Mouse (Mus musculus) heart, embryonic 11.5 days (tissue): ENCODE results near the gene Gmeb2. TPM values are rescaled to one million over a fixed set of nuclear protein-coding genes. Genes with fewer than 3 reads are reported as not detected.
"Not testable (repeated sequence)": the region's sequence is repeated elsewhere in the genome, so short reads cannot be mapped to it uniquely, and the experiment has no call there.

ENCODE experiments used
- ATAC-seq: fragments of 200-750 bp; cut with Nextera tagmentation; replicated peaks from 2 replicates; pipeline ENCODE4 v1.8.0; 2017; ENCODE audit warnings: moderate library complexity; ENCODE audit not compliant: insufficient number of reproducible peaks, low FRiP score, low TSS enrichment
- H3K27ac ChIP-seq: fragments of 300-500 bp; sonication (generic); 2 replicates; pipeline ENCODE4 v1.5.1; 2014; ENCODE audit warnings: mild to moderate bottlenecking, low read depth, low read length
- H3K27me3 ChIP-seq: fragments of 300-500 bp; sonication (generic); 2 replicates; pipeline ENCODE4 v1.6.1; 2014; ENCODE audit warnings: mild to moderate bottlenecking, low read length, mixed read lengths; ENCODE audit not compliant: control insufficient read depth, insufficient read depth
- H3K36me3 ChIP-seq: fragments of 300-500 bp; sonication (generic); 2 replicates; pipeline ENCODE4 v1.6.1; 2014; ENCODE audit warnings: mild to moderate bottlenecking, low read length, moderate library complexity, mixed read lengths; ENCODE audit not compliant: control insufficient read depth, insufficient read depth
- H3K4me1 ChIP-seq: fragments of 300-500 bp; sonication (generic); 2 replicates; pipeline ENCODE4 v1.6.1; 2014; ENCODE audit warnings: low read length; ENCODE audit not compliant: control insufficient read depth, insufficient read depth
- H3K4me2 ChIP-seq: fragments of 300-500 bp; sonication (generic); 2 replicates; pipeline ENCODE4 v1.6.1; 2014; ENCODE audit warnings: mild to moderate bottlenecking, moderate library complexity
- H3K4me3 ChIP-seq: fragments of 300-500 bp; sonication (generic); 2 replicates; pipeline ENCODE4 v1.5.1; 2014; ENCODE audit warnings: low read depth, low read length
- H3K9ac ChIP-seq: fragments of 300-500 bp; sonication (generic); 2 replicates; pipeline ENCODE4 v1.6.1; 2014; ENCODE audit warnings: mild to moderate bottlenecking, low read depth, low read length, moderate library complexity
- H3K9me3 ChIP-seq: fragments of 300-500 bp; sonication (generic); replicated peaks from 2 replicates; pipeline ENCODE4 v1.6.1; 2016; ENCODE audit warnings: low read length; ENCODE audit not compliant: control insufficient read depth
- WGBS: fragments of 180-500 bp; shearing (Covaris S2); extraction: QIAGEN DNeasy Blood & Tissue Kit; methylation state at CpG from one replicate; pipeline ENCODE4 v1.1.7; 2014; ENCODE audit not compliant: insufficient replicate concordance; 5-methylcytosine and 5-hydroxymethylcytosine counted together
- polyA plus RNA-seq: library from polyadenylated mRNA; unstranded; fragments of >200 nt; fragmentation: Nextera tagmentation; extraction: Ambion mirVana; gene quantifications from 2 replicates; pipeline ENCODE4 v1.2.1, GENCODE M21; 2014

Gmeb2 gene
- polyA plus RNA-seq = 9.1 TPM in 2 replicates

GRCm38 (mm10) chr2:181287958-181288350, at the start of gene Gmeb2:
Gmeb2 (minus strand) TSS chr2:181288035.
- Histone ChIP-seq H3K4me3 (peak within 1 kb of the TSS; percentile 70), H3K4me2 (peak within 1 kb of the TSS; percentile 75), H3K9ac (peak within 1 kb of the TSS; percentile 89), H3K27ac (peak within 1 kb of the TSS; percentile 96)
- H3K36me3 ChIP-seq, H3K27me3 ChIP-seq, H3K9me3 ChIP-seq, H3K4me1 ChIP-seq: not testable (repeated sequence)
- ATAC-seq = peak; percentile 96
- WGBS = under 1% methylated on average over 38 of the region's 38 CpGs

GRCm38 (mm10) chr2:181334023-181334422, 46.2 kb upstream of the Gmeb2 start:
- no peak for ATAC-seq
- WGBS = 64% methylated on average over 3 of the region's 3 CpGs
- Histone ChIP-seq H3K9ac (no peak overlapping the region), H3K9me3 (no peaks in the 10 kb centered on the region), H3K36me3 (peaks cover 18% of the 10 kb centered on the region), H3K27ac (no peak overlapping the region), H3K4me3 (no peak overlapping the region), H3K27me3 (no peaks in the 10 kb centered on the region), H3K4me1 (no peaks in the 10 kb centered on the region), H3K4me2 (no peak overlapping the region)

- Histone ChIP-seq H3K9ac (no peak overlapping the region), H3K4me1 (no peaks in the 10 kb centered on the region), H3K4me2 (no peak overlapping the region), H3K36me3 (peaks cover 17% of the 10 kb centered on the region), H3K27me3 (no peaks in the 10 kb centered on the region), H3K9me3 (no peaks in the 10 kb centered on the region), H3K4me3 (no peak overlapping the region), H3K27ac (no peak overlapping the region)
- no peak for ATAC-seq
Observed at GRCm38 (mm10) chr2:181332542-181332941, 44.7 kb upstream of the Gmeb2 start.

GRCm38 (mm10) chr2:181326098-181326497, 38.3 kb upstream of the Gmeb2 start:
- H3K27ac ChIP-seq = no peak overlapping the region
- peaks cover 33% of the 10 kb centered on the region for H3K36me3 ChIP-seq
- ATAC-seq = no peak
- H3K4me3 ChIP-seq = no peak overlapping the region
- H3K9me3 ChIP-seq = no peaks in the 10 kb centered on the region
- H3K4me1 ChIP-seq = no peaks in the 10 kb centered on the region
- no peaks in the 10 kb centered on the region for H3K27me3 ChIP-seq
- WGBS = 89% methylated on average over 2 of the region's 2 CpGs
- no peak overlapping the region for H3K9ac ChIP-seq
- no peak overlapping the region for H3K4me2 ChIP-seq

- Histone ChIP-seq H3K4me2 (no peak overlapping the region), H3K27ac (no peak overlapping the region), H3K4me3 (no peak overlapping the region), H3K9me3 (no peaks in the 10 kb centered on the region), H3K4me1 (peaks cover 7% of the 10 kb centered on the region), H3K36me3 (peaks cover 28% of the 10 kb centered on the region), H3K9ac (no peak overlapping the region), H3K27me3 (peaks cover 2% of the 10 kb centered on the region; the same call in 1 of the 2 replicates)
- WGBS = 74% methylated on average over 5 of the region's 5 CpGs
- no peak for ATAC-seq
Observed at GRCm38 (mm10) chr2:181322136-181322535, 34.3 kb upstream of the Gmeb2 start.

GRCm38 (mm10) chr2:181320103-181320499, 32.3 kb upstream of the Gmeb2 start:
- H3K9me3 ChIP-seq = no peaks in the 10 kb centered on the region

DNA sequence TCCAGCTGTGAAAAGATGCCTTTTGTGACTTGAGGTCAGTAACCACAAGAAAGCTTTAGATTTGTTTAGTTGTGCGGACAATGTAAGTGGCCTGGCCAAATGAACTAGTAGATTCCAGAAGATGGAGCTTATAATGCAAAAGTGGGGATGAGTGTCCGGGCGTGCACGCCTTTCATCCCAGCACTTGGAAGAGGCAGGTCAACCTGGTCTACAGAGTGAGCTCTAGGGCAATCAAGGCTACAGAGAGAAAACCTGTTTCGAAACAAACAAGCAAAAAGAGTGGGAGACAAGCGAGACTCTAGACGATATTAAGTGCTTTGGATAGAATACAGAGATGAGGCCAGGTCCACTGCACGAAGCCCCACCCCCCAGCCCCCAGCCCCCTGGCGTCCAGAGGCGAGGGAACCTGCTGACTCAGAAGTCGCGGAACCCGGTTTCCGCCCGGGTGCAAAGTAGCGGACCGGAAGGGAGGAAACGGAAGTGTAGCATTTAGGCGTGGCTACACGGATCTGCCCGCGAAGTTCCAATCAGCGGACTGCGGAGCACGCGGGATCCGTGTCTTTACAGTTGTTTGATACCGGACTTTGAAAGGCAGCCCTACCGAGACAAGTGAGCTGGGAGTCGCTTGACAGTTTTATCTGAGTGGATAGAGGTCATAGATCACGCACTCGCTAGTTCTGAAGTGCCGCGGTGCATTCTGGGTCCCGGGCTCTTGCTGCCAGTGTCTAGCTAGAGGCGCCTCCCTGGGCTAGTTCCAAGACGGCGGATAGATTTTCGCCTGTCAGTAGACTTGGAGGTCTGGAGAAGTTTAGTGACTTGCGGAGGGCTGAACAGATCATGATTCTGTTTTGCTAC, 31.6 kb upstream of the Gmeb2 start, which contains the start of gene Rtel1:
TSS of gene Rtel1 (plus strand) at position 492 of the 855 bp plus-strand sequence.
- peaks cover 7% of the 10 kb centered on the region for H3K4me1 ChIP-seq
- 6% methylated on average over 40 of the region's 40 CpGs for WGBS
- no peaks in the 10 kb centered on the region for H3K9me3 ChIP-seq
- peak within 1 kb of the TSS; percentile 77 for H3K9ac ChIP-seq
- H3K4me3 ChIP-seq = peak within 1 kb of the TSS; percentile 64
- peak; percentile 85 for ATAC-seq
- peak within 1 kb of the TSS; percentile 90 for H3K4me2 ChIP-seq
- H3K36me3 ChIP-seq = peaks cover 14% of the 10 kb centered on the region; the same call in 1 of the 2 replicates
- peak within 1 kb of the TSS; percentile 88 for H3K27ac ChIP-seq
- peaks cover 13% of the 10 kb centered on the region for H3K27me3 ChIP-seq

More at GRCm38 (mm10) chr2:181320103-181320499, 32.3 kb upstream of the Gmeb2 start:
- Histone ChIP-seq H3K4me3 (peak overlapping the region; percentile 64), H3K27me3 (peaks cover 7% of the 10 kb centered on the region), H3K4me1 (peaks cover 7% of the 10 kb centered on the region), H3K27ac (peak overlapping the region; percentile 88), H3K4me2 (peak overlapping the region; percentile 90), H3K36me3 (peaks cover 16% of the 10 kb centered on the region; the same call in 1 of the 2 replicates), H3K9ac (peak overlapping the region; percentile 77)
- WGBS = 13% methylated on average over 7 of the region's 7 CpGs
- no peak for ATAC-seq

DNA sequence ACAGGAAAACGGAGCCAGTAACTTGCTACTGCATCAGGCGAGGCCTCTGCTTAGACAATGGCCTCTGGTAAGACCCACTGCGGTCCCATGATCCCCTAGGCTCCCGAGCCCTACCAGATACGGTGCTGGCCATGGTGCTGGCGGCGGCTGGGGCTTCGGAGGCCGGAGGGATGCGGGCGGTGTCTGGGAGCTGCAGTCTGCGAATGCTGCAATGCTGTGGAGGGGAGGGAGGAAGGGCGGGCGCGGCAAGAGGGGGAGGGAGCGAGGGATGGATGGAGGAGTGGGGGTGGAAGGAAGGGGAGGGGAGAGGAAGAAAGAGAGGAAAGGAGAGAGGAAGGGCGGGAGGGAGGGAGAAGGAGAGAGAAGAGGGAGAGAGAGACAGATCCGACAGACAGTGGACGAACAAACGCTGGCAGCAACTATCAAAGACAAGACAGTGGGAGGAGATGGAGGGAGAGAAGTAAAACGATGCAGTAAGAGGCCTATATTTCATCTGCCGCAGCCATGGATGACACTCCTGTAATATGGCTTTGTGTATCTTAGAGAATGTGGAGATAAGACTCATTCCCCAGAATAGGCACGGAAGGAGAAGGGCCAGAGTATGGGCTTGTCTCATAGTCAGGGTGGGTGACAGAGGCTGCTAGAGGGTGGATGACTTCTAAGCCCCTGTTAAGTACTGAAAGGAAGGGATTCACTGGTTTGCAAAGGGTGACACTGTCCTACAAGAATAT, 26.4 kb upstream of the Gmeb2 start, which contains the start of gene Stmn3:
TSS of gene Stmn3 (minus strand) at position 421 of the 731 bp plus-strand sequence.
- no peak within 1 kb of the TSS for H3K9ac ChIP-seq
- WGBS = 4% methylated on average over 22 of the region's 23 CpGs
- H3K4me3 ChIP-seq = peak within 1 kb of the TSS; percentile 12; the same call in 1 of the 2 replicates
- H3K4me2 ChIP-seq = peak within 1 kb of the TSS; percentile 48
- peaks cover 49% of the 10 kb centered on the region for H3K27me3 ChIP-seq
- H3K27ac ChIP-seq = no peak within 1 kb of the TSS
- no peaks in the 10 kb centered on the region for H3K36me3 ChIP-seq
- no peak for ATAC-seq
- H3K4me1 ChIP-seq = peaks cover 4% of the 10 kb centered on the region; the same call in 1 of the 2 replicates
- no peaks in the 10 kb centered on the region for H3K9me3 ChIP-seq
